Mouse (Mus musculus) gastrocnemius, adult 8-10 months (tissue): Measurements from ENCODE around the gene Rcor3. TPM values are rescaled to one million over a fixed set of nuclear protein-coding genes. Genes with fewer than 3 reads are reported as not detected.
A peak's percentile ranks its signal among the peaks of the same experiment; 100 is the strongest.

Source experiments
- DNase-seq, 2 experiments: peaks; one replicate each; pipeline ENCODE4 v3.0.0; 2022; ENCODE audit warnings: low spot score in 2 of 2
- total RNA-seq, 4 experiments: library from RNA; stranded (reverse); gene quantifications; 2 replicates each; pipeline ENCODE4 v1.2.4; 2022

Rcor3 gene
- total RNA-seq, 4 experiments from 2014 or later: 26.7 to 34.1 (median 29.1) TPM

- peak; percentile 33 to 52 for DNase-seq
These were observed 43.3 kb downstream of the Rcor3 start for GRCm38 (mm10) chr1:192094451-192095170.

- peak; percentile 78 to 80 for DNase-seq
These were observed 44.8 kb downstream of the Rcor3 start for GRCm38 (mm10) chr1:192092879-192093660.

GRCm38 (mm10) chr1:192091806-192092772, 45.8 kb downstream of the Rcor3 start, which contains the start of gene Traf5:
Traf5 (minus strand) TSS chr1:192092559.
- peak; percentile 95 to 96 for DNase-seq

- DNase-seq: no peak
These were observed 46.9 kb downstream of the Rcor3 start for GRCm38 (mm10) chr1:192090689-192091567.

- DNase-seq: no peak
These were observed 47.6 kb downstream of the Rcor3 start for GRCm38 (mm10) chr1:192090281-192090680.

GRCm38 (mm10) chr1:192089208-192090166, 48.4 kb downstream of the Rcor3 start:
- DNase-seq: no peak

GRCm38 (mm10) chr1:192088011-192088410, 49.9 kb downstream of the Rcor3 start:
- DNase-seq: peak in 1 of 2 experiments; percentile 28

GRCm38 (mm10) chr1:192087098-192087497, 50.8 kb downstream of the Rcor3 start:
- no peak for DNase-seq

- DNase-seq: no peak
These were observed 51.4 kb downstream of the Rcor3 start for GRCm38 (mm10) chr1:192086279-192087037.

- no peak for DNase-seq
These were observed 52.6 kb downstream of the Rcor3 start for GRCm38 (mm10) chr1:192085218-192085617.

- no peak for DNase-seq
These were observed 55.2 kb downstream of the Rcor3 start for GRCm38 (mm10) chr1:192082646-192083045.

- DNase-seq: no peak
These were observed 56.7 kb downstream of the Rcor3 start for GRCm38 (mm10) chr1:192081129-192081528.

- DNase-seq: no peak
These were observed 58.7 kb downstream of the Rcor3 start for GRCm38 (mm10) chr1:192079121-192079520.

GRCm38 (mm10) chr1:192078406-192078805, 59.5 kb downstream of the Rcor3 start:
- DNase-seq: peak; percentile 34 to 40

GRCm38 (mm10) chr1:192076796-192077535, 60.9 kb downstream of the Rcor3 start:
- no peak for DNase-seq

- no peak for DNase-seq
These were observed 61.8 kb downstream of the Rcor3 start for GRCm38 (mm10) chr1:192076101-192076500.

GRCm38 (mm10) chr1:192074824-192075223, 63.0 kb downstream of the Rcor3 start:
- no peak for DNase-seq

- peak; percentile 30 to 45 for DNase-seq
These were observed 65.4 kb downstream of the Rcor3 start for GRCm38 (mm10) chr1:192072426-192072825.
